ENCODE assay signal across 20 mouse cellular contexts in genomic region chr13:10526470-10527207, GRCm38 (mm10).
DNase-seq lines count a peak whose midpoint lies in the region; ATAC-seq lines count a peak whose summit lies in the region.
"Had no signal": no experiment of that assay in that cellular context is flagged by ENCODE, and none has a peak within 500 bp of the region (broad histone marks: within the 10 kb centered on the region; RNA-seq: fewer than 3 reads in every experiment).

No protein-coding gene starts in this region.

- H3K27me3 ChIP-seq in forebrain, embryonic 14.5 days (replicated peaks; ENCODE audit: control insufficient read depth, insufficient read depth, low read length), result no peaks in the 10 kb centered on the region
- no peaks in the 10 kb centered on the region for H3K27me3 ChIP-seq in forebrain, embryonic 11.5 days (ENCODE audit: control insufficient read depth, insufficient read depth, low read length)
- no peaks in the 10 kb centered on the region for H3K27me3 ChIP-seq in midbrain, embryonic 14.5 days (ENCODE audit: control insufficient read depth, insufficient read depth, low read length)
- no peaks in the 10 kb centered on the region for H3K27me3 ChIP-seq in midbrain, embryonic 11.5 days (ENCODE audit: control insufficient read depth, insufficient read depth, low read length)
- H3K27me3 ChIP-seq: embryonic facial prominence, embryonic 15.5 days; hindbrain, embryonic 15.5 days; midbrain, embryonic 15.5 days had no signal

- H3K4me1 ChIP-seq in forebrain, embryonic 14.5 days (ENCODE audit: control insufficient read depth, insufficient read depth, low read length), result no peaks in the 10 kb centered on the region
- H3K4me1 ChIP-seq in forebrain, embryonic 11.5 days (replicated peaks; ENCODE audit: control insufficient read depth, insufficient read depth, low read length), result no peaks in the 10 kb centered on the region
- H3K4me1 ChIP-seq in midbrain, embryonic 14.5 days (ENCODE audit: control insufficient read depth, insufficient read depth, low read length), result no peaks in the 10 kb centered on the region
- no peaks in the 10 kb centered on the region for H3K4me1 ChIP-seq in midbrain, embryonic 11.5 days (ENCODE audit: control insufficient read depth, insufficient read depth, low read length)
- H3K4me1 ChIP-seq: embryonic facial prominence, embryonic 15.5 days; hindbrain, embryonic 15.5 days; midbrain, embryonic 15.5 days had no signal

- DNase-seq in forebrain, embryonic 14.5 days (ENCODE audit: low spot score), result peak; percentile 31
- no peak for DNase-seq in forebrain, embryonic 11.5 days (ENCODE audit: low spot score)
- DNase-seq in midbrain, embryonic 14.5 days, result peak; percentile 24
- no peak for DNase-seq in midbrain, embryonic 11.5 days (ENCODE audit: low spot score, missing footprints)
- DNase-seq in skeletal muscle tissue, adult 2 months (ENCODE audit: low read depth, low spot score), result peak; percentile 5
- DNase-seq in left cerebral cortex, adult 8-10 months (ENCODE audit: low spot score in 2 of 2), result no peak
- no peak for DNase-seq in T-cell, adult 2 months (ENCODE audit: low spot score)
- DNase-seq: adrenal gland, postnatal 25 days; cerebellum, adult 11-12 months; kidney, adult 8-10 months; kidney, postnatal 14 days; right cerebral cortex, postnatal 14 days; thymus, postnatal 25 days had no signal

- no peaks in the 10 kb centered on the region for H3K9me3 ChIP-seq in forebrain, embryonic 14.5 days (replicated peaks; ENCODE audit: control insufficient read depth, low read length)
- H3K9me3 ChIP-seq in forebrain, embryonic 11.5 days (ENCODE audit: control insufficient read depth, low read length), result no peaks in the 10 kb centered on the region
- no peaks in the 10 kb centered on the region for H3K9me3 ChIP-seq in midbrain, embryonic 14.5 days (ENCODE audit: control insufficient read depth, low read length)
- H3K9me3 ChIP-seq in midbrain, embryonic 11.5 days (ENCODE audit: control insufficient read depth, low read length), result no peaks in the 10 kb centered on the region
- H3K9me3 ChIP-seq: embryonic facial prominence, embryonic 15.5 days; G1E; hindbrain, embryonic 15.5 days; midbrain, embryonic 15.5 days had no signal

- no peak overlapping the region for H3K27ac ChIP-seq in forebrain, embryonic 14.5 days (ENCODE audit: low read depth, low read length)
- no peak overlapping the region for H3K27ac ChIP-seq in forebrain, embryonic 11.5 days (ENCODE audit: low read depth, low read length)
- H3K27ac ChIP-seq in midbrain, embryonic 14.5 days (replicated peaks; ENCODE audit: low read depth, low read length), result no peak overlapping the region
- no peak overlapping the region for H3K27ac ChIP-seq in midbrain, embryonic 11.5 days (ENCODE audit: low read depth, low read length)
- H3K27ac ChIP-seq: embryonic facial prominence, embryonic 15.5 days; hindbrain, embryonic 15.5 days; liver, embryonic 14.5 days; midbrain, embryonic 15.5 days had no signal

- 53% methylated on average over 5 of the region's 5 CpGs for WGBS in forebrain, embryonic 14.5 days
- 70% methylated on average over 5 of the region's 5 CpGs for WGBS in forebrain, embryonic 11.5 days
- WGBS in midbrain, embryonic 14.5 days, result 51% methylated on average over 5 of the region's 5 CpGs
- 74% methylated on average over 5 of the region's 5 CpGs for WGBS in midbrain, embryonic 11.5 days

- no peaks in the 10 kb centered on the region for H3K36me3 ChIP-seq in forebrain, embryonic 14.5 days (ENCODE audit: control insufficient read depth, insufficient read depth, low read length)
- no peaks in the 10 kb centered on the region for H3K36me3 ChIP-seq in forebrain, embryonic 11.5 days (ENCODE audit: control insufficient read depth, insufficient read depth, low read length)
- H3K36me3 ChIP-seq in midbrain, embryonic 14.5 days (ENCODE audit: control insufficient read depth, insufficient read depth, low read length), result no peaks in the 10 kb centered on the region
- H3K36me3 ChIP-seq in midbrain, embryonic 11.5 days (ENCODE audit: control insufficient read depth, insufficient read depth, low read length), result no peaks in the 10 kb centered on the region
- H3K36me3 ChIP-seq: embryonic facial prominence, embryonic 15.5 days; G1E; hindbrain, embryonic 15.5 days; midbrain, embryonic 15.5 days had no signal

- no peak overlapping the region for H3K9ac ChIP-seq in forebrain, embryonic 14.5 days (ENCODE audit: low read length)
- no peak overlapping the region for H3K9ac ChIP-seq in forebrain, embryonic 11.5 days (ENCODE audit: low read length)
- no peak overlapping the region for H3K9ac ChIP-seq in midbrain, embryonic 14.5 days (replicated peaks; ENCODE audit: low read length)
- H3K9ac ChIP-seq in midbrain, embryonic 11.5 days (ENCODE audit: low read length), result no peak overlapping the region
- H3K9ac ChIP-seq: embryonic facial prominence, embryonic 15.5 days; hindbrain, embryonic 15.5 days; liver, embryonic 14.5 days; midbrain, embryonic 15.5 days had no signal

- H3K4me3 ChIP-seq in forebrain, embryonic 14.5 days (ENCODE audit: low read depth, low read length), result no peak overlapping the region
- H3K4me3 ChIP-seq in forebrain, embryonic 11.5 days (ENCODE audit: low read depth, low read length), result no peak overlapping the region
- no peak overlapping the region for H3K4me3 ChIP-seq in midbrain, embryonic 14.5 days (replicated peaks; ENCODE audit: low read depth, low read length)
- H3K4me3 ChIP-seq in midbrain, embryonic 11.5 days (ENCODE audit: low read depth, low read length), result no peak overlapping the region
- H3K4me3 ChIP-seq: embryonic facial prominence, embryonic 15.5 days; hindbrain, embryonic 15.5 days; midbrain, embryonic 15.5 days; myocyte had no signal

- no peak overlapping the region for H3K4me2 ChIP-seq in forebrain, embryonic 14.5 days (ENCODE audit: low read length)
- H3K4me2 ChIP-seq in forebrain, embryonic 11.5 days (ENCODE audit: low read depth, low read length, severe bottlenecking), result no peak overlapping the region
- no peak overlapping the region for H3K4me2 ChIP-seq in midbrain, embryonic 14.5 days (ENCODE audit: low read length)
- H3K4me2 ChIP-seq in midbrain, embryonic 11.5 days, result no peak overlapping the region
- H3K4me2 ChIP-seq: embryonic facial prominence, embryonic 15.5 days; heart, embryonic 11.5 days; hindbrain, embryonic 15.5 days; midbrain, embryonic 15.5 days had no signal

- ATAC-seq in forebrain, embryonic 14.5 days, result peak; percentile 29; the same call in 1 of the 2 replicates
- ATAC-seq in forebrain, embryonic 11.5 days (replicated peaks; ENCODE audit: low FRiP score), result no peak
- no peak for ATAC-seq in midbrain, embryonic 14.5 days (ENCODE audit: low FRiP score, low TSS enrichment)
- no peak for ATAC-seq in midbrain, embryonic 11.5 days (ENCODE audit: low FRiP score)
- ATAC-seq: midbrain, embryonic 15.5 days had no signal

Comparison
In these comparisons a context has a peak if more than half of its experiments do, and no peak if none do; other contexts are left out.
1. DNase-seq: peak in forebrain, embryonic 14.5 days (single experiment), midbrain, embryonic 14.5 days (single experiment) and skeletal muscle tissue, adult 2 months (single experiment); none in forebrain, embryonic 11.5 days (single experiment), midbrain, embryonic 11.5 days (single experiment), left cerebral cortex, adult 8-10 months (0 of 2) and T-cell, adult 2 months (single experiment).